Mouse (Mus musculus) T-helper 17 cell (primary cell): ENCODE results near the gene Asphd1.

Source experiments
- in situ Hi-C, 2 experiments: fragments of 300-600 bp; cut with MboI, MseI; formaldehyde crosslinking; loops; 1 replicate in 1 of 2; 2 replicates in 1 of 2; pipeline ENCODE4 v1.15.1; 2025; ENCODE audit warnings: high pct_unique_total_duplicates in 2 of 2

The Asphd1 gene

GRCm38 (mm10) chr7:126898102-126898990 lies 51.0 kb downstream of the Asphd1 start:
- in situ Hi-C loops = no loop called here

- in situ Hi-C loops = no loop called here
These were observed 51.8 kb downstream of the Asphd1 start for GRCm38 (mm10) chr7:126897390-126898101.

GRCm38 (mm10) chr7:126896912-126897311 lies 52.5 kb downstream of the Asphd1 start:
- in situ Hi-C loops = no loop called here
